Mouse (Mus musculus) liver, embryonic 14.5 days (tissue): ENCODE data around the gene Il23r. TPM values are rescaled to one million over a fixed set of nuclear protein-coding genes. Genes with fewer than 3 reads are reported as not detected.

ENCODE experiments used
- ATAC-seq: fragments of 200-750 bp; cut with Nextera tagmentation; 2 replicates; pipeline ENCODE4 v1.8.0; 2017; ENCODE audit warnings: moderate number of reproducible peaks, mild to moderate bottlenecking, moderate library complexity; ENCODE audit not compliant: insufficient read depth
- DNase-seq, 3 experiments: peaks; one replicate each; pipeline ENCODE4 v3.0.0-alpha.2; 2012 to 2013; ENCODE audit warnings: low read depth in 3 of 3, low spot score in 3 of 3
- H3K27ac ChIP-seq: fragments of 300-500 bp; sonication (generic); 2 replicates; pipeline ENCODE4 v1.5.1; 2014; ENCODE audit warnings: moderate library complexity, mild to moderate bottlenecking, control low read depth, inconsistent platforms
- H3K27me3 ChIP-seq: fragments of 300-500 bp; sonication (generic); 2 replicates; pipeline ENCODE4 v1.6.1; 2014; ENCODE audit warnings: mild to moderate bottlenecking, low read length, moderate library complexity; ENCODE audit not compliant: control insufficient read depth, insufficient read depth
- H3K36me3 ChIP-seq: fragments of 300-500 bp; sonication (generic); replicated peaks from 2 replicates; pipeline ENCODE4 v1.6.1; 2014; ENCODE audit warnings: low read depth; ENCODE audit not compliant: control insufficient read depth, insufficient read depth
- H3K4me1 ChIP-seq, 2 experiments: fragments of 200-500 bp in 1 of 2; fragments of 300-500 bp in 1 of 2; sonication (generic) in 1 of 2; replicated peaks; 2 replicates each; pipeline ENCODE4 v1.6.1; 2012 to 2014; ENCODE audit warnings: antibody characterized with exemption in 1 of 2, inconsistent platforms in 1 of 2, low read length in 1 of 2; ENCODE audit not compliant: control insufficient read depth in 2 of 2, insufficient read depth in 2 of 2
- H3K4me2 ChIP-seq: fragments of 300-500 bp; sonication (generic); 2 replicates; pipeline ENCODE4 v1.6.1; 2014; ENCODE audit warnings: low read depth, mild to moderate bottlenecking, control low read depth, moderate library complexity
- H3K4me3 ChIP-seq, 2 experiments: fragments of 200-500 bp in 1 of 2; fragments of 300-500 bp in 1 of 2; sonication (generic) in 1 of 2; 2 replicates each; pipeline ENCODE4 v1.5.1; 2012 to 2014; ENCODE audit warnings: low read depth in 2 of 2, low read length in 2 of 2, mild to moderate bottlenecking in 2 of 2, control low read depth in 1 of 2, inconsistent platforms in 1 of 2, moderate library complexity in 1 of 2; ENCODE audit not compliant: insufficient read depth in 1 of 2
- H3K9ac ChIP-seq: fragments of 300-500 bp; sonication (generic); replicated peaks from 2 replicates; pipeline ENCODE4 v1.6.1; 2014; ENCODE audit warnings: mild to moderate bottlenecking, control low read depth, moderate library complexity
- H3K9me3 ChIP-seq: fragments of 300-500 bp; sonication (generic); 2 replicates; pipeline ENCODE4 v1.6.1; 2016; ENCODE audit warnings: low read length, mixed read lengths; ENCODE audit not compliant: control insufficient read depth
- CTCF ChIP-seq: IDR thresholded peaks from 2 replicates; pipeline ENCODE4 v1.5.1; 2016; ENCODE audit warnings: antibody characterized with exemption, low read depth, control low read depth
- EP300 ChIP-seq: IDR thresholded peaks from 2 replicates; pipeline ENCODE4 v1.6.1; 2016; ENCODE audit warnings: antibody characterized with exemption, low read depth
- WGBS: fragments of 180-500 bp; shearing (Covaris S2); extraction: QIAGEN DNeasy Blood & Tissue Kit; methylation state at CpG from one replicate; pipeline ENCODE4 v1.1.7; 2014; ENCODE audit not compliant: insufficient replicate concordance; 5-methylcytosine and 5-hydroxymethylcytosine counted together
- polyA plus RNA-seq, 2 experiments: library from polyadenylated mRNA; depleted of rRNA in 1 of 2; stranded (reverse) in 1 of 2; unstranded in 1 of 2; fragments of >200 nt; fragmentation: Nextera tagmentation in 1 of 2; extraction: Ambion mirVana in 1 of 2; gene quantifications; 2 replicates each; pipeline versions ENCODE4 v1.2.1 to v1.2.3; 2012 to 2014

Il23r gene
- polyA plus RNA-seq (2012; rRNA removed) (not detected in 2 replicates), polyA plus RNA-seq (2014; fragmentation: Nextera tagmentation; extraction: Ambion mirVana) (not detected in 2 replicates)

DNA sequence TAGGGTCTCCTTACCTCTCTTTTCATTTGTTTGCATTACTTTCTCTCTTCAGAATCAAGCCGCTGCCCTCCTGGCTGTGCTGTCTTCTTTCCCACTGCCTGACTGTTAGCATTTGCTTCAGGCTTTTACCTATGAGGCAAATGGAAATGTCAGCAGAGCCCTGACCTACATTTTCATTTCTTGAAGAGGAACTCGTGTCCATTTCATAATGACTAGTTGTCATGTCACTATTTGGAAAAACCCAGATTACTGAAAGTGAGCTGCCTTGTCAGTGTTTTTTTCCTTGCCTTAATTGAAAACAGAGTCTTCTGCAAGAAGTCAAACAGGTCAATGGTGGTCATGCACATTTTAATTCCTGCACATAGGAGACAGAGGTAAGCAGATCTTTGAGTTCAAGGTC lies at the start of gene Il23r:
Gene Il23r, minus strand, starts transcription at position 101 of the 400 bp plus-strand sequence.
- Histone ChIP-seq H3K27ac (no peak within 1 kb of the TSS), H3K4me3 (no peak within 1 kb of the TSS), H3K36me3 (no peaks in the 10 kb centered on the region), H3K4me2 (no peak within 1 kb of the TSS), H3K4me1 (no peaks in the 10 kb centered on the region), H3K27me3 (no peaks in the 10 kb centered on the region), H3K9me3 (no peaks in the 10 kb centered on the region), H3K9ac (no peak within 1 kb of the TSS)
- ATAC-seq = no peak
- DNase-seq = no peak
- WGBS = 49% methylated on average over 2 of the region's 2 CpGs
- TF ChIP-seq CTCF (no peak), EP300 (no peak)

DNA sequence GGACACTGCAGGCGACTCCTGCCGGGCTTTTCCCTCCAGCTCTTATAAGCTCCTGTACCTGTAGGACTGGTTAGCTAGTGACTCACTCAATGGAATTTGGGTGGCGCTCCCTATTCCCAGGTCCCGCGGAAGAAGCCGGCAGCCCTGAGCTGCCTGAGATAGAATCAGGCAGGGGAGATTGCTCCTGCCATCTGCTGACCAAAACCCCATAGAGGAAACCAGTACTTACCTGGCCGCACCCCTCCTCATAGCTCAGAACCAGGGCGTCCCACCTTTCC lies 44.1 kb upstream of the Il23r start, which contains the start of gene Tacstd2:
Gene Tacstd2, minus strand, starts transcription at position 20 of the 278 bp plus-strand sequence.
- 11% methylated on average over 8 of the region's 8 CpGs for WGBS
- peak within 1 kb of the TSS; percentile 13; the same call in 1 of the 2 replicates for H3K4me2 ChIP-seq
- DNase-seq (no peak), ATAC-seq (no peak)
- no peaks in the 10 kb centered on the region for H3K4me1 ChIP-seq
- H3K9me3 ChIP-seq = no peaks in the 10 kb centered on the region
- H3K36me3 ChIP-seq = no peaks in the 10 kb centered on the region
- no peak for TF ChIP-seq EP300
- TF ChIP-seq CTCF = no peak
- peak within 1 kb of the TSS; percentile 4 to 6; a peak in 2 of 4 replicates for H3K4me3 ChIP-seq
- peaks cover 41% of the 10 kb centered on the region for H3K27me3 ChIP-seq
- no peak within 1 kb of the TSS for H3K27ac ChIP-seq
- H3K9ac ChIP-seq = no peak within 1 kb of the TSS

DNA sequence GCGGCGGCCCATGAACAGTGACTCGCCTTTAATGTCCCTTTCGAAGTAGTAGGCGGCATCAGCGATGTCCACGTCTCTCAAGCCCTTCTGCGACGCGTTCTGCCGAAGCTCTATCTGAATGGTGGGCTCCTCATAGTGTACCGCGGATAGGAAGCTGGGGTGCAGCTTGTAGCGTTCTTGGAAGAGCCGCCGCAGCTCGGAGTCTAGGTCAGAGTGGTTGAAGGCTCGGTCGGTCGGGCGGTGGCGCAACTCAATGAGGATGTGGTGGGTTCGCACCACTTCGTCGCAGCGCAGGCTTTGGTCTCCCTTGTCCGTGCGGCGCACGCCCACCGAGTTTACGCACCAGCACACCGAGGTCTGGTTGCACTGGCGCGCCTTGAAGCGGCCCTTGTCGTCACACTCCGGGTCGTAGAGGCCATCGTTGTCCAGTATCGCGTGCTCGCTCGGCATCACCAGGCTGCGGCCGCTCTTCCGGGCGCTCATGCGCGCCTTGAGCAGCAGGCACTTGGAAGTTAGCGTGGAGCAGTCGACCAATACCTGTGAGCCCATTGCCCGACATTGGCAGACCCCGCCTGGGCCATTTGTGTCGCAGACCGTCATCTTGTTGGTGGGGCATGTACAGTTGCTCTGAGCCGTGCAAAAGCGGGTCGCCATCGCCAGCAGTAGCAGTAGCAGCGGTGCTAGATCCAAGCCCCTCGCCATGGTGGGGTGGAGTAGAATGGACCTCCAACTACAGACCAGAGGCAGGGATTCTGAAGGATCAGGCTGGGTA lies 43.5 kb upstream of the Il23r start:
- H3K4me3 ChIP-seq = peak overlapping the region; percentile 4 to 6; a peak in 2 of 4 replicates
- WGBS = 2% methylated on average over 62 of the region's 62 CpGs
- H3K4me2 ChIP-seq = peak overlapping the region; percentile 13; the same call in 1 of the 2 replicates
- ATAC-seq = 0 out of 2 replicates have a peak, but pooled peaks have one; percentile 8
- H3K4me1 ChIP-seq = no peaks in the 10 kb centered on the region
- H3K27ac ChIP-seq = no peak overlapping the region
- TF ChIP-seq CTCF = no peak
- TF ChIP-seq EP300 = no peak
- no peak overlapping the region for H3K9ac ChIP-seq
- no peak for DNase-seq
- no peaks in the 10 kb centered on the region for H3K36me3 ChIP-seq
- H3K27me3 ChIP-seq = peaks cover 41% of the 10 kb centered on the region
- no peaks in the 10 kb centered on the region for H3K9me3 ChIP-seq

- no peaks in the 10 kb centered on the region for H3K36me3 ChIP-seq
- TF ChIP-seq EP300 = no peak
- no peak for TF ChIP-seq CTCF
- H3K9ac ChIP-seq = no peak overlapping the region
- DNase-seq = no peak
- peaks cover 41% of the 10 kb centered on the region for H3K27me3 ChIP-seq
- 9% methylated on average over 31 of the region's 31 CpGs for WGBS
- no peak overlapping the region for H3K27ac ChIP-seq
- no peaks in the 10 kb centered on the region for H3K4me1 ChIP-seq
- no peak for ATAC-seq
- peak overlapping the region; percentile 4 to 6; a peak in 2 of 4 replicates for H3K4me3 ChIP-seq
- H3K4me2 ChIP-seq = peak overlapping the region; percentile 13; the same call in 1 of the 2 replicates
- H3K9me3 ChIP-seq = no peaks in the 10 kb centered on the region
Observed at GRCm38 (mm10) chr6:67534191-67535004, 42.7 kb upstream of the Il23r start.
